Mouse (Mus musculus): ENCODE measurements around the gene Zdhhc8.

GRCm38 (mm10) chr16:18222188-18222587 lies 12.7 kb downstream of the Zdhhc8 start:
- TF ChIP-seq CTCF (IDR thresholded peaks at IDR 0.05; ENCODE audit: low read depth) (no peak), EP300 (IDR thresholded peaks at IDR 0.05; ENCODE audit: low read depth) (no peak)
